Mouse (Mus musculus): ENCODE data around the gene Tmem115. TPM values are rescaled to one million over a fixed set of nuclear protein-coding genes. Genes with fewer than 3 reads are reported as not detected.
A peak's percentile ranks its signal among the peaks of the same experiment; 100 is the strongest.

Gene Tmem115
- polyA plus RNA-seq, 1 experiment from 2014 or later, result 15.2 TPM

DNA sequence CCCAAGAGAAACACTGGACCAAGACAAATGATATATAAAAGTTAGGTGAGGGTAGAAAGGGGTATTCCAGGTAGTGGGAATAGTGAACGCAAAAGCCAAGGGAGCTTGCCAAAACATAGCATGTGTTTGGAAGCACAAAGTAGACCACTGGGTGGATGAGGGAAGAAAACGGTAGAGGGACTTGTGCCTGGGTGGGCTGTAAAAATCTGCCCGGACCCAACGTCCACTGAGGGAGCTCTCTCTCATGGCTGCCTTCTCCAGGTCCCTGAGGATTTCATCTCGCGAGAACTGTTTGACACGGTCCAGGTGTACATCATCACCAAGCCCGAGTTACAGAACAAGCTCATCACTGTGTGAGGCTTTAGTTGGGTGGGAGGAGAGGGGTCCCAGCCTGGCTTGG, 9.0 kb downstream of the Tmem115 start:
- Histone ChIP-seq H3K9me3 (replicated peaks) (no peaks in the 10 kb centered on the region), H3K27me3 (no peaks in the 10 kb centered on the region; the same call in 1 of the 2 replicates), H3K4me2 (peak overlapping the region; percentile 93), H3K9ac (peak overlapping the region; percentile 65), H3K27ac (replicated peaks) (peak overlapping the region; percentile 86; the same call in 1 of the 2 replicates), H3K36me3 (replicated peaks) (peaks cover 43% of the 10 kb centered on the region), H3K4me3 (replicated peaks) (peak overlapping the region; percentile 81), H3K4me1 (replicated peaks) (peaks cover 51% of the 10 kb centered on the region)
- WGBS (ENCODE audit: insufficient replicate concordance), result 48% methylated on average over 8 of the region's 8 CpGs
- ATAC-seq (ENCODE audit: insufficient read depth), result no peak

GRCm38 (mm10) chr9:107543299-107543698, 9.6 kb downstream of the Tmem115 start:
- no peak overlapping the region for H3K27ac ChIP-seq (replicated peaks)
- no peak overlapping the region for H3K9ac ChIP-seq
- H3K4me3 ChIP-seq (replicated peaks), result no peak overlapping the region
- H3K27me3 ChIP-seq, result peaks cover 1% of the 10 kb centered on the region; the same call in 1 of the 2 replicates
- peak overlapping the region; percentile 93; the same call in 1 of the 2 replicates for H3K4me2 ChIP-seq
- H3K4me1 ChIP-seq (replicated peaks), result peaks cover 55% of the 10 kb centered on the region
- peaks cover 37% of the 10 kb centered on the region for H3K36me3 ChIP-seq (replicated peaks)
- WGBS (ENCODE audit: insufficient replicate concordance), result 80% methylated on average over 11 of the region's 11 CpGs
- H3K9me3 ChIP-seq (replicated peaks), result no peaks in the 10 kb centered on the region
- ATAC-seq (ENCODE audit: insufficient read depth), result no peak

GRCm38 (mm10) chr9:107544196-107544700, 10.5 kb downstream of the Tmem115 start:
- Histone ChIP-seq H3K4me3 (replicated peaks) (no peak overlapping the region), H3K27ac (replicated peaks) (no peak overlapping the region), H3K9ac (no peak overlapping the region), H3K4me1 (replicated peaks) (peaks cover 55% of the 10 kb centered on the region), H3K9me3 (replicated peaks) (no peaks in the 10 kb centered on the region), H3K36me3 (replicated peaks) (peaks cover 28% of the 10 kb centered on the region), H3K4me2 (no peak overlapping the region), H3K27me3 (peaks cover 11% of the 10 kb centered on the region; the same call in 1 of the 2 replicates)
- no peak for ATAC-seq (ENCODE audit: insufficient read depth)
- WGBS (ENCODE audit: insufficient replicate concordance), result 86% methylated on average over 17 of the region's 17 CpGs

DNA sequence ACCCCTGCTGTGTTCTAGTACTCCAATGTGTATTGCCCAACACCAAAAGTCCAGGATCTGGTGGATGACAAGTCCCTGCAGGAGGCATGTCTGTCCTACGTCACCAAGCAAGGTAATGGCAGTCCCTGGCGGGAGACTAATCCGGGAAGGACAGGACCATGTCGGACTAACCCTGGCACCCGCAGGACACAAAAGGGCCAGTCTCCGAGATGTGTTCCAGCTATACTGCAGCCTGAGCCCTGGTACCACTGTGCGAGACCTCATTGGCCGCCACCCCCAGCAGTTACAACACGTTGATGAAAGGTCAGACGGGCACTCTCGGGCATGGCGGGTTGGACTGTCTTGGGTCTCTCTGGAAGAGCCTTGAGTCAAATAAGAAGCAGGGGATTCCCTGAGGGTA, 11.0 kb downstream of the Tmem115 start:
- Histone ChIP-seq H3K27me3 (peaks cover 16% of the 10 kb centered on the region), H3K4me2 (no peak overlapping the region), H3K4me3 (replicated peaks) (no peak overlapping the region), H3K27ac (replicated peaks) (no peak overlapping the region), H3K9me3 (replicated peaks) (no peaks in the 10 kb centered on the region), H3K4me1 (replicated peaks) (peaks cover 55% of the 10 kb centered on the region), H3K9ac (no peak overlapping the region), H3K36me3 (replicated peaks) (peaks cover 23% of the 10 kb centered on the region)
- WGBS (ENCODE audit: insufficient replicate concordance), result 89% methylated on average over 12 of the region's 12 CpGs
- no peak for ATAC-seq (ENCODE audit: insufficient read depth)

DNA sequence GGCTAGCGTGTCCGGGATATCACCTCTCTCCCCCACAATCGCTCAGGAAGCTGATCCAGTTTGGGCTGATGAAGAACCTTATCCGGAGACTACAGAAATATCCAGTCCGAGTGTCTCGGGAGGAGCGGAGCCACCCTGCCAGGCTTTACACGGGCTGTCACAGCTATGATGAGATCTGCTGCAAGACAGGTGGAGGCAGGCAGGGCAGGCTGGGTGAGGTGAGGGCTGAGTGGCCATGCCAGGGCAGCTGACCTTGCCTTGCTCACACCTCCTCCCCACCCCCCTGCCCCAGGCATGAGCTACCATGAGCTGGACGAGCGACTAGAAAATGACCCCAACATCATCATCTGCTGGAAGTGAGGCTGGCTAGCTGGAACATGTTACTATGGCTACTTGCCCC, 11.5 kb downstream of the Tmem115 start:
- Histone ChIP-seq H3K4me2 (no peak overlapping the region), H3K9ac (no peak overlapping the region), H3K36me3 (replicated peaks) (peaks cover 18% of the 10 kb centered on the region), H3K27me3 (peaks cover 20% of the 10 kb centered on the region), H3K4me1 (replicated peaks) (peaks cover 56% of the 10 kb centered on the region), H3K27ac (replicated peaks) (no peak overlapping the region), H3K4me3 (replicated peaks) (no peak overlapping the region), H3K9me3 (replicated peaks) (no peaks in the 10 kb centered on the region)
- no peak for ATAC-seq (ENCODE audit: insufficient read depth)
- 78% methylated on average over 10 of the region's 10 CpGs for WGBS (ENCODE audit: insufficient replicate concordance)

DNA sequence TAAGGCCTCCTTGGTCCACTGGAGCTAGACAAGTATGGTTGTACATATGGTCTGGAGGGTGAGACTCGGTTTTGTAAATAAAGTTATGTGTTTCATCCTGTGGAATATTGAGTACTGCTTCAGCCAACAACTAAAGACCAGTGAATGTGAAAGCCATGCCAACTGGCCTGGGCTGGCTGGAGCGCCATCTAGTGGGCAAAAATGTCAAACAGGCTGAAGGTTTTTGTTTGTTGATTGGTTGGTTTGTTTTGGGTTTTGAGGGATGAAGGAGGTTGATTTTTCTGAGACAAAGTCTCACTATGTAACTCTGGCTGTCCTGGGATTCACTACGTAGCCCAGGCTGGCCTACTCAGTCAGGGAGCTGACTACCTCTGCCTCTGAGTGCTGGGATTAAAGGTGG, 11.9 kb downstream of the Tmem115 start:
- H3K27me3 ChIP-seq, result peaks cover 24% of the 10 kb centered on the region
- WGBS (ENCODE audit: insufficient replicate concordance), result 4% methylated on average over 3 of the region's 3 CpGs
- H3K4me1 ChIP-seq (replicated peaks), result peaks cover 57% of the 10 kb centered on the region
- H3K27ac ChIP-seq (replicated peaks), result peak overlapping the region; percentile 15; the same call in 1 of the 2 replicates
- no peak overlapping the region for H3K4me2 ChIP-seq
- H3K4me3 ChIP-seq (replicated peaks), result no peak overlapping the region
- no peak for ATAC-seq (ENCODE audit: insufficient read depth)
- H3K9ac ChIP-seq, result no peak overlapping the region
- no peaks in the 10 kb centered on the region for H3K9me3 ChIP-seq (replicated peaks)
- H3K36me3 ChIP-seq (replicated peaks), result peaks cover 17% of the 10 kb centered on the region

DNA sequence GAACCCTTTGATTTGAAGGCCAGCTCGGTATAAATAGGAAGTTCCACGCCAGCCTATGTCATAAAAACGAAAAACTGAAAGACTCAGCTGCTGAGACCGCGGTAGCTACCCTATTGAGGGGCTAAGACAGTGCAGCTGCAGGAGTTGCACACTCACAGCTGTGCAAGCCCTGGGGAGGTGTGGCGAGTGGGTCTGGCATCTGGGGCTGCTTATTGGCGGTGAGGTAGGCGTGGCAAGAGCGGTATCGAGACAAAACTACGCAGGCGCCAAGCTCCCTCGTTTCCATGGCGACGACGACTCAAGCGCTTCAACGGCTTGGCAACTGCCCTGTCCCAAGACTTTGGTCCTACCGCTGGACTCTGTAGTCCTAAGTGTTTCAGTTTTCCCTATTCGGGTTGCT, 13.3 kb downstream of the Tmem115 start, which contains the start of gene Zmynd10:
Gene Zmynd10, plus strand, starts transcription at position 273 of the 400 bp plus-strand sequence.
- H3K27me3 ChIP-seq, result peaks cover 39% of the 10 kb centered on the region
- peak within 1 kb of the TSS; percentile 51 for H3K4me2 ChIP-seq
- 5% methylated on average over 20 of the region's 20 CpGs for WGBS (ENCODE audit: insufficient replicate concordance)
- peaks cover 17% of the 10 kb centered on the region for H3K36me3 ChIP-seq (replicated peaks)
- peak within 1 kb of the TSS; percentile 13; the same call in 1 of the 2 replicates for H3K4me3 ChIP-seq (replicated peaks)
- no peak within 1 kb of the TSS for H3K9ac ChIP-seq
- H3K9me3 ChIP-seq (replicated peaks), result no peaks in the 10 kb centered on the region
- ATAC-seq (ENCODE audit: insufficient read depth), result peak; percentile 51
- H3K4me1 ChIP-seq (replicated peaks), result peaks cover 60% of the 10 kb centered on the region
- H3K27ac ChIP-seq (replicated peaks), result peak within 1 kb of the TSS; percentile 15; the same call in 1 of the 2 replicates

DNA sequence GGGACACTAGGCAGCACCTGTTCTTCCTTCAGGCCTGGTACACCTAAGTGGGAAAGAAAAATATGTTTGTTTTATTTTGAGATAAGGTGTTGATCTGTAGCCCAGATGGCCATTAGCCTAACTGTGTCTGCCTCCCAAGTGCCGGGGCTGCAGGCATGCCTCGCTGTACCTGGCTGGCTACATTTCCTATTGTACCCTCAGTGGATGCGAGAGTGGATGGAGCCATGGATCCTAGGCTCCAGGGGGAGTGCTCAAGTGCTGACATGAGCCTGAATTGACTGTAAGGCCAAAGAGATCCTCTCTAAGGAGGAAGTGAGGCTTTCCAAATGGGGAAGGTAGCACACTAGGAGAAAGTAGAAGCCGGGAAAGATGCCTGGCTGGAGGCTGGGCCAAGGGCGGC, 14.2 kb downstream of the Tmem115 start:
- no peak overlapping the region for H3K4me2 ChIP-seq
- no peak overlapping the region for H3K27ac ChIP-seq (replicated peaks)
- H3K4me3 ChIP-seq (replicated peaks), result no peak overlapping the region
- no peak for ATAC-seq (ENCODE audit: insufficient read depth)
- peaks cover 48% of the 10 kb centered on the region for H3K27me3 ChIP-seq
- no peaks in the 10 kb centered on the region for H3K9me3 ChIP-seq (replicated peaks)
- peaks cover 61% of the 10 kb centered on the region for H3K4me1 ChIP-seq (replicated peaks)
- 64% methylated on average over 5 of the region's 5 CpGs for WGBS (ENCODE audit: insufficient replicate concordance)
- H3K9ac ChIP-seq, result no peak overlapping the region
- peaks cover 17% of the 10 kb centered on the region for H3K36me3 ChIP-seq (replicated peaks)

DNA sequence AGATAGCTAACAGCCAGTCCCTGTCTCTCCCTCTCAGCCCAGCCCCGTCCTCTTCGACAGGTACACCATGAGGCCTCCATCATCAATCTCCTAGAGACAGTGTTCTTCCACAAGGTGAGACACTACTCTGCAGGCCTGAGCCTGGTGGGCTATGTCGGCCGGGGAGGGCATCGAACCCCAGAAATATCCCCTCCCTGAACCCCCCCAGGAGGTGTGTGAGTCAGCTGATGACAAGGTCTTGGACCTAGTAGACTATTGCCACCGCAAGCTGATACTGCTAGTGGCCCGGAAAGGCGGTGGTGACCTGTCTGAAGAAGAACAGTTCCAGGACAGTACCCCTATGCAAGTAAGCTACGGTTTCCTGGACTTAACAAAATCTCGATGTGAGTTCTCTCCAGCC, 15.1 kb downstream of the Tmem115 start:
- Histone ChIP-seq H3K4me1 (replicated peaks) (peaks cover 64% of the 10 kb centered on the region), H3K4me3 (replicated peaks) (no peak overlapping the region), H3K9ac (no peak overlapping the region), H3K36me3 (replicated peaks) (peaks cover 13% of the 10 kb centered on the region), H3K27me3 (peaks cover 50% of the 10 kb centered on the region), H3K4me2 (no peak overlapping the region), H3K27ac (replicated peaks) (no peak overlapping the region), H3K9me3 (replicated peaks) (no peaks in the 10 kb centered on the region)
- no peak for ATAC-seq (ENCODE audit: insufficient read depth)
- WGBS (ENCODE audit: insufficient replicate concordance), result 78% methylated on average over 10 of the region's 10 CpGs

DNA sequence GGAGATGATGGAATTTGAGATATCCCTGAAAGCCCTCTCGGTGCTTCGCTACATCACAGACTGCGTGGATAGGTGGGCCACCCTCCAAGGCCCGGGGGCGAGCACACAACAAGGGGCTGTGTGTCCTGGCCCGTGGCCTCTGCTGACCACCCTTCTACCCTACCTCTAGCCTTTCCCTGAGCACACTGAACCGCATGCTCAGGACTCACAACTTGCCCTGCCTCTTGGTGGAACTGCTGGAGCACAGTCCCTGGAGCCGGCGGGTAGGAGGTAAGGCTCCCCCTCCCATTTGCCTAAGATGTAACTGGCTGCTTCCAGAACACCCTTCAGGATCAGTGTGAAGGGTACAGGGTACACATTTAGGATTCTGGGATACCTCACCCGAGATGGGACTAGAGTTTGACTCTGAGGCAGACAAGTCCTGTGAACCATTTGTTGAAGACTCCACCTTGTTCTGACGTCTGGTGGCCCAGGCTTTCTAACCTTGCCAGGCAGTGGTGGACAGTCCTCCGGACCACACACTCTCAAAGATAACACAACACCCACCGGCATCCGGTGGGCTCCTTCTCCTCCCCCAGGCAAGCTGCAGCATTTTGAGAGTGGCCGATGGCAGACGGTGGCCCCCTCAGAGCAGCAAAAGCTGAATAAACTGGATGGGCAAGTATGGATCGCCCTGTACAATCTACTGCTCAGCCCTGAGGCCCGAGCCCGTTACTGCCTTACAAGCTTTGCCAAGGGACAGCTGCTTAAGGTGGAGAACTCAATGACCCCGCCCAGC, 15.7 kb downstream of the Tmem115 start:
- no peak for ATAC-seq (ENCODE audit: insufficient read depth)
- 72% methylated on average over 20 of the region's 20 CpGs for WGBS (ENCODE audit: insufficient replicate concordance)
- Histone ChIP-seq H3K4me3 (replicated peaks) (no peak overlapping the region), H3K27me3 (peaks cover 50% of the 10 kb centered on the region), H3K9ac (no peak overlapping the region), H3K4me1 (replicated peaks) (peaks cover 68% of the 10 kb centered on the region), H3K9me3 (replicated peaks) (no peaks in the 10 kb centered on the region), H3K36me3 (replicated peaks) (peaks cover 9% of the 10 kb centered on the region), H3K27ac (replicated peaks) (no peak overlapping the region), H3K4me2 (no peak overlapping the region)

DNA sequence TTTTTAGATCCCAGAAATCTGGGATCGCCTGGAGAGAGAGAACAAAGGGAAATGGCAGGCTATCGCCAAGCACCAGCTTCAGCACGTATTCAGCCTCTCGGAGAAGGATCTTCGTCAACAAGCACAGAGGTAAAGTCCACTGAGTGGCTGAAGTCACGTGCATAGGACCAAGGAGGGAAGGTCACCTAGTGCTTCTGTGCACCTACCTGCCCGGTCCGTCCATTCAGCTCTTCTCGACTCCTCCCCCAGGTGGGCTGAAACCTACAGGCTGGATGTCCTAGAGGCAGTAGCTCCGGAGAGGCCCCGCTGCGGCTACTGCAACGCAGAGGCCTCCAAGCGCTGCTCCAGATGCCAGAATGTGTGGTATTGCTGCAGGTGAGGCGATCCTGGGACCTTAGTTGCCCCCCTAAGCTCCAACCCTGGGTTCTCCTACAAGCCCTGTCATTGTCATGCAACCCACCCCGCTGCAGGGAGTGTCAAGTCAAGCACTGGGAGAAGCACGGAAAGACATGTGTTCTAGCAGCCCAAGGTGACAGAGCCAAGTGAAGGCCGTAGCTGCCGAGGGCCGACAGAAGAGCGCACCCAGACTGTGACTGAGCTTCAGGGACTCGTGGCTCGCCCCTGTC, 16.9 kb downstream of the Tmem115 start:
- no peak overlapping the region for H3K27ac ChIP-seq (replicated peaks)
- no peaks in the 10 kb centered on the region for H3K36me3 ChIP-seq (replicated peaks)
- peaks cover 50% of the 10 kb centered on the region for H3K27me3 ChIP-seq
- H3K4me1 ChIP-seq (replicated peaks), result peaks cover 70% of the 10 kb centered on the region
- no peak for ATAC-seq (ENCODE audit: insufficient read depth)
- peak overlapping the region; percentile 57 for H3K4me3 ChIP-seq (replicated peaks)
- H3K4me2 ChIP-seq, result peak overlapping the region; percentile 94
- 39% methylated on average over 23 of the region's 23 CpGs for WGBS (ENCODE audit: insufficient replicate concordance)
- H3K9me3 ChIP-seq (replicated peaks), result no peaks in the 10 kb centered on the region
- H3K9ac ChIP-seq, result peak overlapping the region; percentile 64; the same call in 1 of the 2 replicates

Measured in liver, embryonic 15.5 days (tissue).